Mouse (Mus musculus) intestine, postnatal 0 days (tissue): ENCODE results near the gene Rtca. TPM values are rescaled to one million over a fixed set of nuclear protein-coding genes. Genes with fewer than 3 reads are reported as not detected.
A peak's percentile ranks its signal among the peaks of the same experiment; 100 is the strongest.

Experiments used
- ATAC-seq: fragments of 200-750 bp; cut with Nextera tagmentation; 2 replicates; pipeline ENCODE4 v1.8.0; 2017; ENCODE audit warnings: mild to moderate bottlenecking, moderate TSS enrichment, moderate library complexity
- H3K27ac ChIP-seq: fragments of 300-500 bp; sonication (generic); 2 replicates; pipeline ENCODE4 v1.5.1; 2014; ENCODE audit warnings: mild to moderate bottlenecking, low read depth, low read length, moderate library complexity
- H3K27me3 ChIP-seq: fragments of 300-500 bp; sonication (generic); replicated peaks from 2 replicates; pipeline ENCODE4 v1.6.1; 2014; ENCODE audit warnings: low read length, mixed read lengths; ENCODE audit not compliant: control insufficient read depth, insufficient read depth
- H3K36me3 ChIP-seq: fragments of 300-500 bp; sonication (generic); 2 replicates; pipeline ENCODE4 v1.6.1; 2014; ENCODE audit warnings: mild to moderate bottlenecking, moderate library complexity; ENCODE audit not compliant: control insufficient read depth, insufficient read depth
- H3K4me1 ChIP-seq: fragments of 300-500 bp; sonication (generic); replicated peaks from 2 replicates; pipeline ENCODE4 v1.6.1; 2014; ENCODE audit warnings: antibody characterized with exemption, low read length, mixed read lengths; ENCODE audit not compliant: control insufficient read depth, insufficient read depth
- H3K4me2 ChIP-seq: fragments of 300-500 bp; sonication (generic); replicated peaks from 2 replicates; pipeline ENCODE4 v1.6.1; 2014; ENCODE audit warnings: low read depth, mild to moderate bottlenecking, moderate library complexity
- H3K4me3 ChIP-seq: fragments of 300-500 bp; sonication (generic); 2 replicates; pipeline ENCODE4 v1.5.1; 2014; ENCODE audit warnings: low read depth, low read length
- H3K9ac ChIP-seq: fragments of 300-500 bp; sonication (generic); 2 replicates; pipeline ENCODE4 v1.6.1; 2014; ENCODE audit warnings: mild to moderate bottlenecking, low read depth, low read length
- H3K9me3 ChIP-seq: fragments of 300-500 bp; sonication (generic); 2 replicates; pipeline ENCODE4 v1.6.1; 2016; ENCODE audit warnings: mixed run types; ENCODE audit not compliant: control insufficient read depth
- CTCF ChIP-seq: sonication (generic); IDR thresholded peaks from 2 replicates; pipeline ENCODE4 v1.5.1; 2016; ENCODE audit warnings: low read depth, mild to moderate bottlenecking, control low read depth, antibody characterized with exemption, moderate library complexity
- WGBS: fragments of 180-500 bp; shearing (Covaris S2); extraction: QIAGEN DNeasy Blood & Tissue Kit; methylation state at CpG from one replicate; pipeline ENCODE4 v1.1.7; 2014; 5-methylcytosine and 5-hydroxymethylcytosine counted together
- polyA plus RNA-seq: library from polyadenylated mRNA; unstranded; fragments of >200 nt; fragmentation: Nextera tagmentation; extraction: Ambion mirVana; gene quantifications from 2 replicates; pipeline ENCODE4 v1.2.1, GENCODE M21; 2015

Rtca gene
- polyA plus RNA-seq, 1 experiment from 2014 or later = 54.4 TPM

- 40% methylated on average over 12 of the region's 12 CpGs for WGBS
- TF ChIP-seq CTCF = peak; percentile 52
- Histone ChIP-seq H3K4me3 (peak overlapping the region; percentile 61), H3K9me3 (no peaks in the 10 kb centered on the region), H3K27ac (no peak overlapping the region), H3K36me3 (no peaks in the 10 kb centered on the region), H3K4me1 (0 out of 2 replicates have a peak, but pooled peaks cover 5% of the 10 kb centered on the region), H3K4me2 (peak overlapping the region; percentile 73), H3K9ac (no peak overlapping the region), H3K27me3 (no peaks in the 10 kb centered on the region)
- peak; percentile 8; the same call in 1 of the 2 replicates for ATAC-seq
Measured at GRCm38 (mm10) chr3:116512151-116512903, 4.3 kb upstream of the Rtca start.

GRCm38 (mm10) chr3:116495671-116496070, 12.3 kb downstream of the Rtca start:
- Histone ChIP-seq H3K9ac (no peak overlapping the region), H3K27me3 (no peaks in the 10 kb centered on the region), H3K4me2 (no peak overlapping the region), H3K4me3 (no peak overlapping the region), H3K27ac (no peak overlapping the region), H3K36me3 (peaks cover 63% of the 10 kb centered on the region), H3K4me1 (no peaks in the 10 kb centered on the region), H3K9me3 (no peaks in the 10 kb centered on the region)
- no peak for TF ChIP-seq CTCF
- ATAC-seq = 0 out of 2 replicates have a peak, but pooled peaks have one; percentile 19
- WGBS = 51% methylated on average over 1 of the region's 1 CpGs

- Histone ChIP-seq H3K27me3 (no peaks in the 10 kb centered on the region), H3K27ac (no peak overlapping the region), H3K4me1 (no peaks in the 10 kb centered on the region), H3K9me3 (no peaks in the 10 kb centered on the region), H3K4me3 (no peak overlapping the region), H3K4me2 (no peak overlapping the region), H3K36me3 (peaks cover 68% of the 10 kb centered on the region), H3K9ac (no peak overlapping the region)
- WGBS = 68% methylated on average over 5 of the region's 5 CpGs
- no peak for ATAC-seq
- peak; percentile 8; the same call in 1 of the 2 replicates for TF ChIP-seq CTCF
Measured at GRCm38 (mm10) chr3:116493658-116494057, 14.3 kb downstream of the Rtca start.

GRCm38 (mm10) chr3:116491923-116492454, 16.0 kb downstream of the Rtca start:
- Histone ChIP-seq H3K4me2 (no peak overlapping the region), H3K4me3 (no peak overlapping the region), H3K4me1 (no peaks in the 10 kb centered on the region), H3K27me3 (no peaks in the 10 kb centered on the region), H3K27ac (peak overlapping the region; percentile 30; the same call in 1 of the 2 replicates), H3K36me3 (peaks cover 66% of the 10 kb centered on the region), H3K9ac (no peak overlapping the region), H3K9me3 (no peaks in the 10 kb centered on the region)
- peak; percentile 79 for ATAC-seq
- 42% methylated on average over 1 of the region's 1 CpGs for WGBS
- TF ChIP-seq CTCF = no peak

- no peak overlapping the region for H3K4me2 ChIP-seq
- no peak overlapping the region for H3K4me3 ChIP-seq
- no peaks in the 10 kb centered on the region for H3K4me1 ChIP-seq
- WGBS = 95% methylated on average over 5 of the region's 5 CpGs
- H3K9ac ChIP-seq = no peak overlapping the region
- ATAC-seq = no peak
- no peaks in the 10 kb centered on the region for H3K27me3 ChIP-seq
- H3K9me3 ChIP-seq = no peaks in the 10 kb centered on the region
- TF ChIP-seq CTCF = peak; percentile 31; the same call in 1 of the 2 replicates
- H3K27ac ChIP-seq = no peak overlapping the region; the same call in 1 of the 2 replicates
- H3K36me3 ChIP-seq = peaks cover 64% of the 10 kb centered on the region
Measured at GRCm38 (mm10) chr3:116490920-116491319, 17.1 kb downstream of the Rtca start.

- Histone ChIP-seq H3K27me3 (no peaks in the 10 kb centered on the region), H3K27ac (no peak overlapping the region), H3K4me3 (no peak overlapping the region), H3K4me1 (no peaks in the 10 kb centered on the region), H3K4me2 (no peak overlapping the region), H3K9ac (no peak overlapping the region), H3K36me3 (peaks cover 10% of the 10 kb centered on the region), H3K9me3 (no peaks in the 10 kb centered on the region)
- no peak for TF ChIP-seq CTCF
- 72% methylated on average over 4 of the region's 4 CpGs for WGBS
- ATAC-seq = no peak
Measured at GRCm38 (mm10) chr3:116483271-116483670, 24.7 kb downstream of the Rtca start.
